Mouse (Mus musculus) regulatory T cell (primary cell): ENCODE results near the gene Cela1.

Source experiments
- in situ Hi-C: fragments of 300-600 bp; cut with MboI, MseI; formaldehyde crosslinking; loops from one replicate; pipeline ENCODE4 v1.15.1; 2025; ENCODE audit warnings: high pct_unique_total_duplicates

The Cela1 gene

DNA sequence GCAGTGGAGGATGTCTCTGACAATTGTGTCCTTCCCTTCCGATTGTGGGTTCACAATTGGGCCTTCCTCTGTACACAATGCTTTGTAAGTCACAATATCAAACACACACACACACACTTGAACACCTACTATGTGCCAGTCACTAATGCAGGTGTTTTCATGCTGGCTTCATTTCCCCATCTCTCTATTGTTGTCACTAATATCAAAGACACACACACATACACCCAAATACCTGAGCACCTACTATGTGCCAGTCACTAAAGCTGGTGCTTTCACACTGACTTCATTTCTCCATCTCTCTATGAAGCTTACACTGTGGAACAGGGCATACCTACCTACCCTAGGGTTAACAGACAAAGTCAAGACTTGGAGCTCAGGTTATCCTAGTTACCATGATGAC, 17.7 kb upstream of the Cela1 start:
- in situ Hi-C loops: no loop called here

DNA sequence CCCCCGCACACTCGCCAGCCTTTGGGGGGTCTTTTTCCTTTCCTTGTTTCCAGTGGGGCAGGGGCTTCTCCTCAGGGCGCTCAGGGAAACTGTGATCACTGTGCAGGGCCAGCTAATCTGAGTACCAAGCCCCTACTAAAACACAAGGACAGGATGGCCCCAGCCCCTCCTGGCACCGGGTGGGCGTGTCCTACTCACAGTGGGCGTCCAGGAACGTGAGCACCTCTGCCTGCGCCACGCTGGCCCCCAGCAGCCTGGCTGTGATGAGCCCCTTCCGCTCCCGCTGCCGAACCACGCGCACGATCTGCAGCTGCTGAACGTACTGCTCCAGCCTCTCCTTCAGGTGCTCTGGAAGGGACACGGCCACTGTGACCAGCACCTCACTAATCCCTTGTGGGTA, 16.2 kb upstream of the Cela1 start:
- in situ Hi-C loops: no loop called here

DNA sequence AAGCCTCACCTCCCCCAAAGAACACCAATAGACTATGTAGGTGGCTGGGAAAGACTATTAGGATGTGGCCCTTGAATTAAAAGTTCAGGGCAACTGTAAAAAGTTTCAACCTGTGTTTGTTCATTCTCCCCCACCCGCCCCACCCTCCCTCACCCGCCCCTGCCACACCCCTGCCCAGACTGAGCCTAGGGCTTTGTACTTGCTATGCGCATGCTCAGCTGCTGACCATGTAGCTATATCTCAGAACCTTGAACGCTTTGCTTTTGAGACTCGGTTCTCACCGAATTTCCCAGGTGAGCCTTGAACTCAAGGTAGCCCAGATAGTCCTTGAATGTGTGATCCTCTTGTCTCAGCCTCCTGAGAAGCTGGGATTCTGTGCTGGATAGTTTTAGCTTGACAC, 14.1 kb upstream of the Cela1 start:
- in situ Hi-C loops: no loop called here

DNA sequence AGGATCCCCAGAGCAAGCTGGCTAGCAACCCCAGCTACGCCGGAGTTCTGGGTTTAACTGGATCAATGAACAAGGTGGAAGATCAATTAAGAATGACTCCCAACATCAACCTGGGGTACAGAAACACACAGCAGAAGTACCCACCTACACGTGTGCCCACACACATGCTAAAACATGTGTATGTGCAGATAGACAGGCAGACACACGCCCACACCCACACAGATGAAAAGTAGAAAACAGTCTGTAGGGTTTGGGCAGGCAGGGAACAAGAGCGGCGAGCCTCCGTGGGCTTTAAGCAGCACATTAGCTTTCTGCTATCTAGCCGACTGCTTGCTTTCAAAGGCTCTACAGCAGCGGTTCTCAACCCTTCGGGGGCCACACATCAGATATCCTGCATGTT, 13.4 kb upstream of the Cela1 start:
- in situ Hi-C loops: no loop called here

DNA sequence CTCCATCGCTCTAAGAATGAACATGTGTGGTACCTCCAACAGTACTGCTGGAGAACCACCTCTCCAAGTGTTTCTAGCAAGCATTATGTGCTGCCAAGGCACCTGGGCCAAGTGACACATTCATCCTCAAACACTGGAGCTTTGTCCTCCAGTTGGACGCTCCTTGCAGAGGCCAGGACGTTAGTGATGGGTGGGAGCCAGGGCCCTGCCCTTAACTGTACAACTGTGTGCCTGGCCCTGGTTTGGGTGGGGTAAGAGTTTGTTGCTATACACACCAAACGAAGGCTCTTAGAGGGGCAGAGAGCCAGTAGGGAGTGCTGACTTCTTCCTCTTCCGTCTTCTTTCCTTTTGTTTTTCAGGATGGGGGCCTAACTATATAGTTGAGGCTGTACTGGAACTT, 12.7 kb upstream of the Cela1 start:
- in situ Hi-C loops: no loop called here

DNA sequence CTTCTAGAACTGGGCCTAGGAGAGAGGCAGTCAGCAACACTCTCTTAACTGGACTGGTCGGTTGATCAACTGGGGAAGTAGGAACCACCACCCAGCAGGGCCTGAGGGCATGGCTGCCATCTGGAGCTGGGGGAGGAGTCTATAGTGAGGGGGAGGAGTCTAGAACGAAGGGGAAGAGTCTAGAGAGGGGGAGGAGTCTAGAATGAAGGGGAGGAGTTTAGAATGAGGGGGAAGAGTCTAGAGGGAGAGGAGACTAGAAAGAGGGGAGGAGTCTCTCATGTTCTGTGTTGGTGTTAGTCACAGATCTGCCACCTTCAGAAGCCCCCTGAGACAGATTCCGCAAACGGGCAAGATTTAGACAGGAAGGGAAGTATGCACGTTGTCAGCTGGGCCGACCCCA, 11.7 kb upstream of the Cela1 start:
- in situ Hi-C loops: no loop called here

DNA sequence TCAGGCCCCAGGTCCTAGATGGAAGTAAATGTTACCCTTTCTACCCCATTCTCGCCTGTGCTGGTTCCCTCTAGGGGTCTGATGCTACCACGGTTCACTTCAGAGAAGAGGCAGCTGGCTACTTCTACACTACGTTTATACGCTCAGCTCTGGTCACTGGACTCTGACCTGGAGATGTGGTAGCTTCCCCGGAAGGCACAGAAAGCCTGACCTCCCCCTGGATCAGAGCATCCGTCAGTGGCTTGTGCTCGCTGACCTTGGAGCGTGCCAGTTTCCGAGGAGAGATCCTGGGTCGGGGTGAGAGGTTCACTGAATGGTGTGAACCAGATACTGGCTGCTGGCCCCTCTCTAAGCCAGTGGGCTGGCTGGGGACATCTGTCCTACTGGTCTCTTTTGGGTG, 10.4 kb upstream of the Cela1 start:
- in situ Hi-C loops: no loop called here

DNA sequence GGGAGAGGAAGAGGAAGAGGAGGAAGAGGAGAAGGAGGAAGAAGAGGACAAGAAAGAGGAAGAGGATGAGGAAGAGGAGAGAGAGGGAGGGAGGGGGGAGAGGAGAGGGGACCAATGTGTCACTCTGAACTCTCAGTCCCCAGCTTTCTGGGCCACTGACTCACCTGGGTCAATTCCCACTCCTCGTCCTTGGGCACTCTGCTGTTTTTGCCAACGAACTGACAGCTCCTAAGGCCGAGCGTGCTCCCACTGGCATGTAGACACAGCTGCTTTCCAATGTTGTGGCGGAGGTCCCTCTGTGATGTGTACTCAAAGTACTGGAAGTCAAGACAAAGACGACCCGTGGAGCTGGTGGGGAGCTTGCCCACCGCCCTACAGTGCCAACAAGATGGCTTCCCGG, 6.7 kb upstream of the Cela1 start:
- in situ Hi-C loops: no loop called here

DNA sequence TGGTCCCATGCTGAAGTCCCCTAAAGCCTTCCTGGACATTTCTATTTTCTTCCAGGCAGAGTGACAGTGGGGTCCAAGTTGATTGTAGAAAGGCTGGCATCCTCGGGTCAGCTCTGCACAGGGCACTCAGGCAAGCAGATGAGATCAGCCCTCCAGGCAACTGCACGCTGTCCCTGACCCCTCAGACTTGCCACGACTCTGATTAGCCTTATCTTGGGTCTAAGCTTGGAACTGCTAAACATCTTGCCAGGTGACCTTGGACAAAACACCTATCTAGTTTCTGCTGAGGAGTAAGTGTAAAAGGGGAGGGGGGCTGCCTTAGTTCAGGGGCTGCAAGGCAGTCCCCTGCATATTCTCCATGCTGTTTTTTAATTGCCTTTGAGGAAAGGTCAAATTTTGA, 4.3 kb upstream of the Cela1 start:
- in situ Hi-C loops: no loop called here

DNA sequence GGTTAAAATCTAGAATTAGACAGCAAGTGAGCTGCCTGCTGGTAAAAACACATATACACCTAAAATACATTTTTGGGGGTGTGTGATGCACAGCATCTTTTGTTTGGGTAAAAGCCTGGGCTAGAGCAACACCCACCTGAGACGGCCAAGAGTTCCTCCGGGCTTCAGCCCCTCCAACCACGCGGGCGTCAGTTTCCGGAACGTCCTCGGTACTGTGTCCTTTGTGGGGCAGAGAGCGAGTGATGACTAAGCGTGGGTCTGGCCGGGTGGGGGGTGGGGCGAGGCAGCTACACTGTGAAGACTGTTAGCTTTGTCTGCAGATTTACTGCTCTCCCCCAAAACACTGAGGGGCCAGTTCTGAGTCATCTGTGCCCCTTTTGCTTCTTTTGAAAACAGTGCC, 732 bp downstream of the Cela1 start:
- in situ Hi-C loops: no loop called here

DNA sequence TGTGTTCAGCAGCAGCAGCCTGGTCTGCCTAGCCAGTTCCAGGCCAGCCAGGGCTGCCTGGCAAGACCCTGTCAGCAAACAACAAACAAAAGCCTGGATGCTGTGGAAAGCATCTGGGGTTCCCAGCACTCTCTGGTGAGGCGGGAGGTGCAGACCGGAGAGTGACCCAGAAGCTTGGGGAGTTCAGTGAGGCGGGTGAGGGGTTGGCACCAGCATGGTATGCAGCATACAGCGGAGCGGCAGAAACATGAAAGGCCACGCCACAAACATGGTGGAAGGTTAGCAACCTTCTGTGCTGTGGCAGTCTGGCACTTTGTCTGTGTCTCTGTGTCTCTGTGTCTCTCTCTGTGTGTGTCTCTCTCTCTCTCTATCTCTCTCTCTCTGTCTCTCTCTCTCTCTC, 1.3 kb downstream of the Cela1 start:
- in situ Hi-C loops: no loop called here

DNA sequence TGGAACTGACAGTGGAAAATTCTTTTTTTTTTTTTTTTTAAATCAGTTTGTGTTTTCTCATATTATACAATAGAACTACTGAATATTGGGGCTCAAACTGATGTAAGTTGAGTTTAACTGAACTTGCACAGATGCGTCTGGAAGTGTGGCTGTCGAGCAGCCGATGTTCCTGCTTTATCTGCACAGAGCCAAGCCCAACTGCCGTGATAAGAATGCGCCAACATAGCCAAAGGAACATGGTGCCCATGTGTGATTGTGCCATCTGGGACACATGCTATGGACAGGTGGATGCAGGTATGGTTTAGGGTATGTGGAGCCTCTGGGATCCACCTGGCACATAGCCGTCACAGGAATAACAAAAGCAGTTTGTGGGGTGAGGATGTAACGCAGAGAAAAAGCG, 1.9 kb downstream of the Cela1 start:
- in situ Hi-C loops: no loop called here

DNA sequence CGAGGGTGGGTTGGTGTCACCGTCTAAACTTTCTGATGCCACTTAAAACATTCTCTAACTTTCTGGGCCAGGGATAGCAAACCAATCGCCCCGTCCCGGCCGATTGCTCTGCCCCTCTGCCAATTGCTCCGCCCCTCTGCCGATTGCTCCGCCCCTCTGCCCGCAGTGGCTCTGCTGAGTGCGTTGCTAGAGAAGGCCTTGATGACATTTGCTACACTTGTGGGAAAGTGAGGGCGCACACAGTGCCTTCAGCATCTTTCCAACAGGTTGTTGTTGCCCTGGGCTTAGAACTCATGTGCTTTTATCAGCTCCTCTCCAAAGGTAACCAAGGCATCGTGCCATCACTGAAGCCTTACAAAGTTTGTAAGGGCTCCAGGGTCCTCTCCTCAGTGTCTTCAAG, 2.5 kb downstream of the Cela1 start:
- in situ Hi-C loops: no loop called here

DNA sequence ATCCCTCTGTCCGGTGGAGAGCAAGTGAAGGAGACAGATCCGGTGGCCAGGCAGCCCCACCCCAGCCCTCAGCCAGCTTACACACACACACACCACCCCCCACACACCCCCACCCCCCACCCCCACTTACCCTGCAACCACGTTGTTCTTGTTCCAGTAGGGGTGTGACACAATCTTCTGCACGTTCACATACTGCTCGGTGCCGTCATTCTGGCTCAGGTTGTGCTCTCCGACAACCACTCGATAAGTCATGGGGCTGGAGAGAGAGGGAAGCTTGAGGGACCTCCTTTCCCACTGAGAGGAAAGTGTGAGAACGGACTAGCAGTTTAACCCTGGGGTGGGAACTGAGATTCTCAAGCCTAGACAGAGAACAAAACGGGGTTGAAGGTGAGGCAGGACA, 3.3 kb downstream of the Cela1 start:
- in situ Hi-C loops: loop anchor here (5.0 kb wide), 1 partner anchor 62 kb away; no protein-coding TSS in a partner anchor

DNA sequence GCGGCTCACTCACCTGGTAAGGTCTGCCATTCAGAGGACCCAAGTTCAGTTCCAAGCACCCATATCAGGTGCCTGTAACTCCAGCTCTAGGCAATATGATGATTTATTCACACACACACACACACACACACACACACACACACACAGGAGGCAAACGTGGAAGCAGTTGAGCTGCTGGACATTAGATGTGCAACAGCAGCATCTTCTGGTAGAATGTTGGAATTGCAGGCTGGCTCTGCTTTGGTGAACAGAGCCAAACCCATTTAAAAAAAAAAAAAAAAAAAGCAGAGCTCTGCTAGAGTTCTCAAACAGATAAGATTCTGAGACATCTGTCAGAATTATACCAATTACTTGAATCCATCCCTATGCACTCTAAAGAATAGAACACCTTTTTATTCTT, 4.7 kb downstream of the Cela1 start:
- in situ Hi-C loops: loop anchor here (5.0 kb wide), 1 partner anchor 61 kb away; no protein-coding TSS in a partner anchor

DNA sequence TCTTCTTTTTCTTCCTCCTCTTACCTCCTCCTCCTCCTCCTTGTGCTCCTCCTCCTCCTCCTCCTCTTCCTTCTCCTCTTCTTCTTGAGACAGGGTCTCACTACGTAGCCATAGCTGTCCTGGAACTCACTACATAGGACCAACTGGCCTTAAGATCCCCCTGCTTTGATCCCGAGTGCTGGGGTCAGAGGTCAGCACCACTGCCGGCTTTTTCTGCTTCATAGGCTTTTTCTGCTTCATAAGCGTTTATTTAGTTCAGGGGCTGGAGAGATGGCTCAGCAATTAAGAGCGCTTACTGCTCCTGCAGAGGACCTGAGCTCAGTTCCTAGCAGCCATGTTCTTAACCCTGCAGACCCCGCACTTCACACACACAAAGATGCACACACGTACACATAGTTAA, 6.0 kb downstream of the Cela1 start:
- in situ Hi-C loops: loop anchor here (5.0 kb wide), 1 partner anchor 59 kb away; no protein-coding TSS in a partner anchor

DNA sequence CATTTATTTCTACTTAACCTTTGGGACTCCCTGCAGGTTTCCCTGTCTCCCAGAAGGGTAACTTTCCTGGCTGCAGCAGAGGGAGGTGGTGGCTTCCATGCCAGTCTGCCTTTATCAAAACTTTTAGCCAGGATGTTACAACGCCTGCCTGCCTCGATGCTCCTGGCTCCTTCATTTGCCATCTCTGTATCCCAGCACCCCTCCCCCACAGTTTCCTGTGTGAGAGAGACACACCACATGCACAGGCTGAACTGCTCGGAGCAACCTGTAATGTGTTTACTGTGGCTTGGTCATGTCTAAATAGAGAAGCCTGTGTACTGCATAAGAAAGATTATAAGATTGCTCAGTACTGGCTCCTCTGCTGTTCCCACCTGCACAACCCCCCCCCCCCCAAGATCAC, 7.3 kb downstream of the Cela1 start:
- in situ Hi-C loops: loop anchor here (5.0 kb wide), 1 partner anchor 58 kb away; no protein-coding TSS in a partner anchor

DNA sequence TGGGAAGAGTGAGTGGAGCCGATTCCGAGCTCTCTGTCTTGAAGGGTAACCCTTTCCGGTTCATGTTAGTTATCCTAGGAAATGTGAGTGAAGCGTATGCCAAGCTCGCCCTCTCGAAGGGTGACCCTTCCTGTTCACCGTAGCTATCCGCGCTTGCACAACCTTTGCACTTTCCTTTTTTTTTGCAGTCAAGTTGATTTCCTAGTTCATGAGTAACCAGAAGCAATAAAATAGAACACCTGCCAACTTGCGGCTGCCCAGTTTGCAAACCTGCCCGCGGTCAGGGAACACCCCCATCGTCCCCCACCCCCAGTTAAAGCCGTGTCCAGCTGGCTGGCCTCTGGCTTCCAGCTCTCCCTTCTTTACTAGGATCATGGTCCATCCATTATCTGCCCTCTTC, 8.7 kb downstream of the Cela1 start:
- in situ Hi-C loops: loop anchor here (5.0 kb wide), 1 partner anchor 127 kb away; the partner anchor contains the start of gene Tfcp2

DNA sequence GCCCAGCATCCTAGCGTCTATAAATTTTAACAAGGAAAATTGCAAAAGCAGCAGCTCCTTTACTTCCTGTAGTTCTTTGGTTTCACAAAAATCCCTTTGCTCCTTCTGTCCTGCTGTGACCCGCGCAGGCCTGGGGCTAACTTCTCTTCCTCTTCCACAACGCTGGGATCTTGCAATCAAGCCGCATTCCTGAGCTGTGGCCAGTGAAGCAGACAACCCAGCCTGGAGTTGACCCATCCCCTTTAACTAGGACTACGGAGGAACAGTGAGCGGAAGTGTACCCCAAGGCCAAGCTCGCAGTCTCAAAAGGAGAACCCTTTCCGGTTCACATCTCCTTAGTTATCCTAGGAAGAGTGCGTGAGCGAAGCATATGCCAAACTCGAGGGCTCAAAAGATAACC, 9.1 kb downstream of the Cela1 start:
- in situ Hi-C loops: loop anchor here (5.0 kb wide), 1 partner anchor 126 kb away; the partner anchor contains the start of gene Tfcp2

DNA sequence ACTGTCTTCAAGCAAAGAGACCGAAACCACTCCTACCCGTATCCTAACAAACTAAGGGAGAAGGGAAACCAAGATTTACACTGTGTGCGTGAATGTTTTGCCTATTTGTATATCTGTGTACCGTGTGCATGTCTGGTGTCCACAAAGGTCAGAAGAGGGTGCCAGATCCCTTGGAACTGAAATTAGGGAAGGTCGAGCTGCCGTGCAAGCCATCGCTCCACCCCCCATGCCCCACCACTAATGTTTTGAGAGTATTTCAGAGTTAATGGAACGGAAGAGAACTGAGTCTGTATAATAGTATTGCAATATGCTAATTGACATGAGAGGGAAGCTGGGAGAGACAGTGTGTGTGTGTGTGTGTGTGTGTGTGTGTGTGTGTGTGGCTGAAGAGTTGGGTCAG, 10.0 kb downstream of the Cela1 start:
- in situ Hi-C loops: loop anchor here (5.0 kb wide), 1 partner anchor 125 kb away; the partner anchor contains the start of gene Tfcp2

DNA sequence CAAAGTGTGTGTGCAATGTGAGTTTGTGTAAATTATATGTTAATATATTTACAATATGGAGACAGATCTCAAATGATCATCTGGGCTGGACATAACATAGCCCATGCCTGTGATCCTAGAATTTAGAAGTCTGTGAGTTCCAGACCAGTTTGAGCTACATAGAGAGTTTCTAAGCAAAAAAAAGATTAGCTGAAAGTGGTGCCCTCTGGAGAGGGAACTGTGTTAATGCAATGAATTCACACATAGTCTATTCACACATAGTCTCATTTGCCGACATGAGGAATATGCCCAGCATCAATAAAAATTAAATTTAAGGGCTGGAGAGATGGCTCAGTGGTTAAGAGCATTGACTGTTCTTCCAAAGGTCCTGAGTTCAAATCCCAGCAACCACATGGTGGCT, 11.2 kb downstream of the Cela1 start:
- in situ Hi-C loops: loop anchor here (5.0 kb wide), 1 partner anchor 124 kb away; the partner anchor contains the start of gene Tfcp2

DNA sequence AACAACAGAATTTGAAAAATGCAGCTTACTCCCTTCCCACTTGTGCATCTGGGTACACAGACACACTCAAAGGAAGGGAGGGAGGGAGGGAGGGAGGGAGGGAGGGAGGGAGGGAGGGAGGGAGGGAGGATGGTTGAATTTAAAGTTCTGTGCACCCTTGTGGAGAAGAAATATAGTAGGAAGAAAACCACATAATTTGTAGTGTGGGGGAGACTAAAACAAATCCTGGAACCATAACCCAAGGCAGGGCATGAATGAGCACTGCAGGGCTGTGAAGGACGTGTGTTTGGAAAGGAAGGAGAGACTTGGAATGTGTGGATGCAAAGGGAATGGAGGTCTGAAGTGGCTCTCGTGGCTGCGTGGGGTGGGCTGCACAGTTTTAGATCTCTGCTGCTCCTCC, 12.2 kb downstream of the Cela1 start:
- in situ Hi-C loops: loop anchor here (5.0 kb wide), 1 partner anchor 123 kb away; the partner anchor contains the start of gene Tfcp2

DNA sequence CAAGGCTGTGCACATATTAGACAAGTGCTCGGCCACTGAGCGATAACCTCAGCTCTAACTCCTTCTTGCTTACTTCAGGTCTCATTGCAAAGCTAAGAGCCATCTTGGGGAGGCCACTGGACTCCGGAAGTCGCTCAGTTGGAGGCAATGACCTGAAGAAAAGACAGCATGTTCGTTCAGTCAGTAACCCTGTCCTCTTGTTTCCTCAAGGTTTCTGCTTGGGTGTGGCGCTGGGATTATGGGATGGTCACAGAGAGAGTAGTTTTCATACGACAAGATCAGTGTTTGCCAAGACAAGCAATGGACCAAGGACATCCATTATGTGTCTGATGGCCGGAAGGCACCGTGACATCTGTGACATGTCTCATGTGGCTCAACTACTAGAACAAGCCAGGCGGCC, 13.2 kb downstream of the Cela1 start:
- in situ Hi-C loops: no loop called here
